Mouse (Mus musculus) adrenal gland, adult (tissue): ENCODE data around the gene Kcp.

Source experiments
- DNase-seq, 2 experiments: peaks; one replicate each; pipeline ENCODE4 v3.0.0; 2022 to 2023; ENCODE audit warnings: low spot score in 1 of 2; ENCODE audit not compliant: inconsistent age in 2 of 2

Kcp gene

GRCm38 (mm10) chr6:29426331-29426730, 81.4 kb downstream of the Kcp start:
- DNase-seq: no peak

GRCm38 (mm10) chr6:29425118-29425517, 82.6 kb downstream of the Kcp start:
- DNase-seq: no peak
